Mouse (Mus musculus): ENCODE data around the gene Trmt2a. TPM values are rescaled to one million over a fixed set of nuclear protein-coding genes. Genes with fewer than 3 reads are reported as not detected.
A peak's percentile ranks its signal among the peaks of the same experiment; 100 is the strongest.

The Trmt2a gene
- polyA plus RNA-seq, 3 experiments from 2014 or later = 31.1 to 45.8 (median 38.5) TPM

- no peak for ATAC-seq
These were observed 17.0 kb upstream of the Trmt2a start for GRCm38 (mm10) chr16:18231451-18231850.

- no peak for ATAC-seq
These were observed 15.0 kb upstream of the Trmt2a start for GRCm38 (mm10) chr16:18233451-18233850.

GRCm38 (mm10) chr16:18233919-18234670 is 14.4 kb upstream of the Trmt2a start:
- ATAC-seq = no peak

- peak; percentile 72 for ATAC-seq
These were observed 13.6 kb upstream of the Trmt2a start, which contains the start of gene Zdhhc8 for GRCm38 (mm10) chr16:18234671-18235388. Gene Zdhhc8 (minus strand): TSS chr16:18235136.

- ATAC-seq = peak; percentile 26
These were observed 13.0 kb upstream of the Trmt2a start for GRCm38 (mm10) chr16:18235389-18236065.

GRCm38 (mm10) chr16:18236676-18237501 is 11.6 kb upstream of the Trmt2a start:
- ATAC-seq = no peak

GRCm38 (mm10) chr16:18241581-18241980 is 6.9 kb upstream of the Trmt2a start:
- ATAC-seq = no peak

- ATAC-seq = peak; percentile 9
These were observed 719 bp upstream of the Trmt2a start for GRCm38 (mm10) chr16:18247521-18248399.

GRCm38 (mm10) chr16:18249364-18249967 is 987 bp downstream of the Trmt2a start:
- peak; percentile 6 for ATAC-seq

GRCm38 (mm10) chr16:18250231-18250630 is 1.8 kb downstream of the Trmt2a start:
- ATAC-seq = no peak

GRCm38 (mm10) chr16:18250828-18251790 is 2.6 kb downstream of the Trmt2a start:
- ATAC-seq = no peak

GRCm38 (mm10) chr16:18252736-18253135 is 4.3 kb downstream of the Trmt2a start:
- ATAC-seq = no peak

GRCm38 (mm10) chr16:18253866-18254265 is 5.4 kb downstream of the Trmt2a start:
- ATAC-seq = no peak

- ATAC-seq = no peak
These were observed 9.7 kb downstream of the Trmt2a start, which contains the start of gene Gm49776 for GRCm38 (mm10) chr16:18258221-18258620. Gene Gm49776 (minus strand): TSS chr16:18258321.

- no peak for ATAC-seq
These were observed 16.5 kb downstream of the Trmt2a start for GRCm38 (mm10) chr16:18265024-18265423.

- no peak for ATAC-seq
These were observed 19.7 kb downstream of the Trmt2a start for GRCm38 (mm10) chr16:18268182-18268581.

GRCm38 (mm10) chr16:18275166-18275565 is 26.7 kb downstream of the Trmt2a start:
- no peak for ATAC-seq

GRCm38 (mm10) chr16:18288166-18288565 is 39.7 kb downstream of the Trmt2a start:
- no peak for ATAC-seq

GRCm38 (mm10) chr16:18288581-18289061 is 40.1 kb downstream of the Trmt2a start:
- ATAC-seq = peak; percentile 64
